Mouse (Mus musculus) spleen, postnatal 0 days (tissue): ENCODE measurements around the gene Zik1. TPM values are rescaled to one million over a fixed set of nuclear protein-coding genes. Genes with fewer than 3 reads are reported as not detected.

Experiments used
- polyA plus RNA-seq: library from polyadenylated mRNA; unstranded; fragments of >200 nt; fragmentation: Nextera tagmentation; extraction: Ambion mirVana; gene quantifications from 2 replicates; pipeline ENCODE4 v1.2.1, GENCODE M21; 2015

The Zik1 gene
- 1.8 and 1.9 TPM in 2 replicates for polyA plus RNA-seq

GRCm38 (mm10) chr7:10494786-10495521 is at the start of gene Zik1:
Zik1 (minus strand) TSS chr7:10495394.

GRCm38 (mm10) chr7:10443031-10443430 is 52.2 kb downstream of the Zik1 start, which contains the start of gene Vmn1r67:
Vmn1r67 (plus strand) TSS chr7:10443331.

Other genes starting within 250 kb of the Zik1 start
- not detected in 2 replicates for gene Vmn1r66, start 217.4 kb downstream of the Zik1 start, polyA plus RNA-seq
- gene Vmn1r67, start 52.1 kb downstream of the Zik1 start, polyA plus RNA-seq = not detected in 2 replicates
- gene Vmn1r68, start 63.1 kb upstream of the Zik1 start, polyA plus RNA-seq = not detected in 2 replicates
- gene Vmn1r69, start 118.3 kb upstream of the Zik1 start, polyA plus RNA-seq = not detected in 2 replicates
- not detected in 2 replicates for gene Vmn1r70, start 136.1 kb upstream of the Zik1 start, polyA plus RNA-seq
- not detected in 2 replicates for gene Nlrp4b, start 192.4 kb upstream of the Zik1 start, polyA plus RNA-seq